Mouse (Mus musculus) forebrain, postnatal 0 days (tissue): ENCODE measurements at regions not wholly inside any gene's neighbourhood (a gene's known extent, or its start where the extent isn't known, plus 50 kb on each side); places are given as distances from the start of the nearest gene placed in this dataset.
A peak's percentile ranks its signal among the peaks of the same experiment; 100 is the strongest.

Experiments
- ATAC-seq: fragments of 200-750 bp; cut with Nextera tagmentation; 2 replicates; pipeline ENCODE4 v1.8.0; 2017; ENCODE audit warnings: mild to moderate bottlenecking, moderate library complexity
- DNase-seq: peaks from one replicate; pipeline ENCODE4 v3.0.0-alpha.2; 2015
- H3K27ac ChIP-seq: fragments of 300-500 bp; sonication (generic); 2 replicates; pipeline ENCODE4 v1.5.1; 2014; ENCODE audit warnings: low read depth, mild to moderate bottlenecking, antibody characterized with exemption, low read length, moderate library complexity, mixed read lengths
- H3K27me3 ChIP-seq: fragments of 300-500 bp; sonication (generic); 2 replicates; pipeline ENCODE4 v1.6.1; 2014; ENCODE audit warnings: mild to moderate bottlenecking, low read length, mixed read lengths; ENCODE audit not compliant: insufficient read depth
- H3K36me3 ChIP-seq: fragments of 300-500 bp; sonication (generic); 2 replicates; pipeline ENCODE4 v1.6.1; 2014; ENCODE audit warnings: mild to moderate bottlenecking, moderate library complexity; ENCODE audit not compliant: insufficient read depth
- H3K4me1 ChIP-seq: fragments of 300-500 bp; sonication (generic); 2 replicates; pipeline ENCODE4 v1.6.1; 2014; ENCODE audit warnings: antibody characterized with exemption; ENCODE audit not compliant: insufficient read depth
- H3K4me2 ChIP-seq: fragments of 300-500 bp; sonication (generic); 2 replicates; pipeline ENCODE4 v1.6.1; 2014; ENCODE audit warnings: low read depth, mild to moderate bottlenecking, moderate library complexity
- H3K4me3 ChIP-seq: fragments of 300-500 bp; sonication (generic); 2 replicates; pipeline ENCODE4 v1.5.1; 2014; ENCODE audit warnings: low read depth, low read length, mixed read lengths
- H3K9ac ChIP-seq: fragments of 300-500 bp; sonication (generic); 2 replicates; pipeline ENCODE4 v1.6.1; 2014; ENCODE audit warnings: mild to moderate bottlenecking
- H3K9me3 ChIP-seq: fragments of 300-500 bp; sonication (generic); 2 replicates; pipeline ENCODE4 v1.6.1; 2016; ENCODE audit warnings: low read length
- CTCF ChIP-seq: sonication (generic); IDR thresholded peaks from 2 replicates; pipeline ENCODE4 v1.5.1; 2016; ENCODE audit warnings: antibody characterized with exemption, control low read depth, low read depth
- WGBS: fragments of 180-500 bp; shearing (Covaris S2); extraction: QIAGEN DNeasy Blood & Tissue Kit; methylation state at CpG from one replicate; pipeline ENCODE4 v1.1.7; 2014; 5-methylcytosine and 5-hydroxymethylcytosine counted together

- no peak for TF ChIP-seq CTCF
- Histone ChIP-seq H3K27me3 (no peaks in the 10 kb centered on the region), H3K4me2 (no peak overlapping the region), H3K4me3 (no peak overlapping the region), H3K9ac (no peak overlapping the region), H3K36me3 (no peaks in the 10 kb centered on the region), H3K9me3 (no peaks in the 10 kb centered on the region), H3K27ac (no peak overlapping the region), H3K4me1 (no peaks in the 10 kb centered on the region)
- WGBS, result 86% methylated on average over 2 of the region's 2 CpGs
- no peak for DNase-seq
- ATAC-seq, result no peak
These were observed 312.5 kb upstream of the Acvr2a start for GRCm38 (mm10) chr2:48501387-48501786.

- no peak for TF ChIP-seq CTCF
- ATAC-seq, result no peak
These were observed 300.1 kb upstream of the Acvr2a start for GRCm38 (mm10) chr2:48513848-48514247.

GRCm38 (mm10) chr2:48519838-48520404 lies 294.0 kb upstream of the Acvr2a start:
- 75% methylated on average over 5 of the region's 5 CpGs for WGBS
- H3K4me2 ChIP-seq, result no peak overlapping the region
- no peak overlapping the region for H3K9ac ChIP-seq
- ATAC-seq, result no peak
- H3K4me1 ChIP-seq, result no peaks in the 10 kb centered on the region
- no peak overlapping the region for H3K4me3 ChIP-seq
- TF ChIP-seq CTCF, result no peak
- H3K9me3 ChIP-seq, result no peaks in the 10 kb centered on the region
- H3K27me3 ChIP-seq, result no peaks in the 10 kb centered on the region
- no peaks in the 10 kb centered on the region for H3K36me3 ChIP-seq
- no peak for DNase-seq
- H3K27ac ChIP-seq, result no peak overlapping the region

More at GRCm38 (mm10) chr2:48513848-48514247, 300.1 kb upstream of the Acvr2a start:
- Histone ChIP-seq H3K4me2 (no peak overlapping the region), H3K27ac (no peak overlapping the region), H3K36me3 (no peaks in the 10 kb centered on the region), H3K4me3 (no peak overlapping the region), H3K4me1 (no peaks in the 10 kb centered on the region), H3K9me3 (no peaks in the 10 kb centered on the region), H3K9ac (no peak overlapping the region), H3K27me3 (no peaks in the 10 kb centered on the region)
- DNase-seq, result no peak

GRCm38 (mm10) chr2:48520535-48520971 lies 293.4 kb upstream of the Acvr2a start:
- no peak for DNase-seq
- no peak for ATAC-seq
- Histone ChIP-seq H3K4me2 (no peak overlapping the region), H3K27ac (no peak overlapping the region), H3K4me1 (no peaks in the 10 kb centered on the region), H3K4me3 (no peak overlapping the region), H3K9me3 (no peaks in the 10 kb centered on the region), H3K9ac (no peak overlapping the region), H3K27me3 (no peaks in the 10 kb centered on the region), H3K36me3 (no peaks in the 10 kb centered on the region)
- no peak for TF ChIP-seq CTCF
- 68% methylated on average over 2 of the region's 2 CpGs for WGBS

- Histone ChIP-seq H3K4me2 (no peak overlapping the region), H3K9me3 (no peaks in the 10 kb centered on the region), H3K36me3 (no peaks in the 10 kb centered on the region), H3K27ac (no peak overlapping the region), H3K4me1 (peaks cover 4% of the 10 kb centered on the region; the same call in 1 of the 2 replicates), H3K4me3 (no peak overlapping the region), H3K9ac (no peak overlapping the region), H3K27me3 (no peaks in the 10 kb centered on the region)
- no peak for TF ChIP-seq CTCF
- 75% methylated on average over 2 of the region's 2 CpGs for WGBS
- no peak for ATAC-seq
- DNase-seq, result no peak
These were observed 278.5 kb upstream of the Acvr2a start for GRCm38 (mm10) chr2:48535453-48535852.

GRCm38 (mm10) chr2:48536930-48537329 lies 277.0 kb upstream of the Acvr2a start:
- H3K9me3 ChIP-seq, result no peaks in the 10 kb centered on the region
- ATAC-seq (no peak), DNase-seq (no peak)
- TF ChIP-seq CTCF, result no peak
- H3K9ac ChIP-seq, result no peak overlapping the region
- no peak overlapping the region for H3K4me2 ChIP-seq
- H3K4me1 ChIP-seq, result peaks cover 4% of the 10 kb centered on the region; the same call in 1 of the 2 replicates
- H3K27me3 ChIP-seq, result no peaks in the 10 kb centered on the region
- 90% methylated on average over 4 of the region's 4 CpGs for WGBS
- no peak overlapping the region for H3K27ac ChIP-seq
- H3K4me3 ChIP-seq, result no peak overlapping the region
- H3K36me3 ChIP-seq, result no peaks in the 10 kb centered on the region

- peak overlapping the region; percentile 54 for H3K27ac ChIP-seq
- H3K9ac ChIP-seq, result peak overlapping the region; percentile 22
- no peak for TF ChIP-seq CTCF
- DNase-seq (peak; percentile 71), ATAC-seq (peak; percentile 89)
- peak overlapping the region; percentile 16 for H3K4me3 ChIP-seq
- peak overlapping the region; percentile 45 for H3K4me2 ChIP-seq
- no peaks in the 10 kb centered on the region for H3K27me3 ChIP-seq
- no peaks in the 10 kb centered on the region for H3K36me3 ChIP-seq
- WGBS, result 8% methylated on average over 13 of the region's 13 CpGs
- peaks cover 4% of the 10 kb centered on the region; the same call in 1 of the 2 replicates for H3K4me1 ChIP-seq
- H3K9me3 ChIP-seq, result no peaks in the 10 kb centered on the region
These were observed 275.1 kb upstream of the Acvr2a start for GRCm38 (mm10) chr2:48538668-48539341.
